In genomic region chr4:46734906-46735305, GRCm38 (mm10) we compare ENCODE assay signal across 17 mouse cellular contexts.
DNase-seq lines count a peak whose midpoint lies in the region; ATAC-seq and TF ChIP-seq lines count a peak whose summit lies in the region.
"Had no signal": no experiment of that assay in that cellular context is flagged by ENCODE, and none has a peak within 500 bp of the region (broad histone marks: within the 10 kb centered on the region; RNA-seq: fewer than 3 reads in every experiment).

No protein-coding gene starts in this region.

- no peaks in the 10 kb centered on the region for H3K9me3 ChIP-seq in forebrain, postnatal 0 days (ENCODE audit: low read length)
- H3K9me3 ChIP-seq in forebrain, embryonic 11.5 days (ENCODE audit: control insufficient read depth, low read length) = no peaks in the 10 kb centered on the region
- H3K9me3 ChIP-seq in kidney, embryonic 14.5 days (ENCODE audit: control insufficient read depth, low read length) = no peaks in the 10 kb centered on the region
- no peaks in the 10 kb centered on the region for H3K9me3 ChIP-seq in CH12.LX (replicated peaks; ENCODE audit: low read length)
- no peaks in the 10 kb centered on the region for H3K9me3 ChIP-seq in forebrain, embryonic 15.5 days
- H3K9me3 ChIP-seq: forebrain, embryonic 10.5 days; heart, embryonic 10.5 days; limb, embryonic 15.5 days had no signal

- H3K27me3 ChIP-seq in forebrain, postnatal 0 days (ENCODE audit: insufficient read depth, low read length) = no peaks in the 10 kb centered on the region
- H3K27me3 ChIP-seq in forebrain, embryonic 11.5 days (ENCODE audit: control insufficient read depth, insufficient read depth, low read length) = no peaks in the 10 kb centered on the region
- no peaks in the 10 kb centered on the region for H3K27me3 ChIP-seq in kidney, embryonic 14.5 days (ENCODE audit: control insufficient read depth, insufficient read depth, low read length)
- H3K27me3 ChIP-seq in CH12.LX (replicated peaks) = peaks cover 5% of the 10 kb centered on the region
- H3K27me3 ChIP-seq in forebrain, embryonic 15.5 days = no peaks in the 10 kb centered on the region

- DNase-seq in forebrain, postnatal 0 days = no peak
- DNase-seq in forebrain, embryonic 11.5 days (ENCODE audit: low spot score) = no peak
- peak; percentile 12 for DNase-seq in kidney, postnatal 14 days
- DNase-seq in CH12.LX (ENCODE audit: extremely low read depth) = no peak
- DNase-seq in fibroblast of lung, adult 2 months (ENCODE audit: low read depth) = peak; percentile 14
- no peak for DNase-seq in spleen, adult 12 weeks (ENCODE audit: low spot score)
- DNase-seq: adrenal gland, postnatal 14 days; gastrocnemius, adult 2 months; kidney, postnatal 36 days; lung, postnatal 14 days; thymus, postnatal 36 days had no signal

- no peak; the same call in none of the 2 replicates for TF ChIP-seq RAD21 in CH12.LX (IDR thresholded peaks at IDR 0.05; ENCODE audit: low read depth, low read length)

- no peaks in the 10 kb centered on the region for H3K79me2 ChIP-seq in CH12.LX (replicated peaks; ENCODE audit: control insufficient read depth, extremely low read depth, insufficient read depth, poor library complexity, severe bottlenecking)

- TF ChIP-seq POLR2A in CH12.LX (IDR thresholded peaks at IDR 0.05; ENCODE audit: low read depth, low read length) = no peak

- no peak overlapping the region for H3K27ac ChIP-seq in forebrain, postnatal 0 days (ENCODE audit: low read depth, low read length)
- no peak overlapping the region for H3K27ac ChIP-seq in forebrain, embryonic 11.5 days (ENCODE audit: low read depth, low read length)
- H3K27ac ChIP-seq in kidney, embryonic 14.5 days (ENCODE audit: low read depth, low read length) = no peak overlapping the region
- H3K27ac ChIP-seq in CH12.LX (ENCODE audit: insufficient read depth, low read depth) = no peak overlapping the region
- no peak overlapping the region for H3K27ac ChIP-seq in forebrain, embryonic 15.5 days (replicated peaks)
- H3K27ac ChIP-seq: forebrain, embryonic 10.5 days; gastrocnemius, adult 2 months; heart, embryonic 10.5 days; limb, embryonic 15.5 days had no signal

- H3K4me2 ChIP-seq in forebrain, postnatal 0 days (ENCODE audit: low read depth) = no peak overlapping the region
- H3K4me2 ChIP-seq in forebrain, embryonic 11.5 days (ENCODE audit: low read depth, low read length, severe bottlenecking) = no peak overlapping the region
- no peak overlapping the region for H3K4me2 ChIP-seq in kidney, embryonic 14.5 days (replicated peaks; ENCODE audit: low read depth, low read length)
- no peak overlapping the region for H3K4me2 ChIP-seq in CH12.LX (ENCODE audit: insufficient read depth, low read depth, poor library complexity, severe bottlenecking)
- H3K4me2 ChIP-seq in forebrain, embryonic 15.5 days (replicated peaks) = no peak overlapping the region
- H3K4me2 ChIP-seq: limb, embryonic 15.5 days had no signal

- no peak; the same call in 1 of the 2 replicates for ATAC-seq in forebrain, postnatal 0 days
- no peak for ATAC-seq in forebrain, embryonic 11.5 days (replicated peaks; ENCODE audit: low FRiP score)
- no peak for ATAC-seq in kidney, embryonic 14.5 days (ENCODE audit: low FRiP score, low TSS enrichment)
- ATAC-seq in forebrain, embryonic 15.5 days (replicated peaks) = no peak
- ATAC-seq: midbrain, embryonic 16.5 days had no signal

- TF ChIP-seq EP300 in CH12.LX (IDR thresholded peaks at IDR 0.05; ENCODE audit: low read length) = no peak

- TF ChIP-seq CTCF in forebrain, postnatal 0 days (IDR thresholded peaks at IDR 0.05; ENCODE audit: low read depth) = peak; percentile 37; the same call in 1 of the 2 replicates
- TF ChIP-seq CTCF in CH12.LX (conservative IDR thresholded peaks at IDR 0.05 in 1 of 2, IDR thresholded peaks at IDR 0.05 in 1 of 2; ENCODE audit: low read depth in 2 of 2, low read length in 2 of 2) = peak in 1 of 2 experiments; percentile 27; a peak in 2 of 4 replicates

- peaks cover 11% of the 10 kb centered on the region for H3K36me3 ChIP-seq in forebrain, postnatal 0 days (ENCODE audit: insufficient read depth)
- no peaks in the 10 kb centered on the region for H3K36me3 ChIP-seq in forebrain, embryonic 11.5 days (ENCODE audit: control insufficient read depth, insufficient read depth, low read length)
- H3K36me3 ChIP-seq in kidney, embryonic 14.5 days (ENCODE audit: control insufficient read depth, insufficient read depth, low read length) = no peaks in the 10 kb centered on the region
- no peaks in the 10 kb centered on the region for H3K36me3 ChIP-seq in CH12.LX (replicated peaks in 1 of 2; ENCODE audit: control insufficient read depth in 1 of 2, insufficient read depth in 1 of 2, low read length in 1 of 2)
- H3K36me3 ChIP-seq in forebrain, embryonic 15.5 days = no peaks in the 10 kb centered on the region
- H3K36me3 ChIP-seq: forebrain, embryonic 10.5 days; heart, embryonic 10.5 days; limb, embryonic 15.5 days had no signal

- WGBS in forebrain, postnatal 0 days = 65% methylated on average over 5 of the region's 5 CpGs
- WGBS in forebrain, embryonic 11.5 days = 71% methylated on average over 5 of the region's 5 CpGs
- WGBS in kidney, embryonic 14.5 days = 50% methylated on average over 5 of the region's 5 CpGs
- WGBS in forebrain, embryonic 15.5 days = 68% methylated on average over 5 of the region's 5 CpGs

- no peaks in the 10 kb centered on the region for H3K4me1 ChIP-seq in forebrain, postnatal 0 days (ENCODE audit: insufficient read depth)
- H3K4me1 ChIP-seq in forebrain, embryonic 11.5 days (replicated peaks; ENCODE audit: control insufficient read depth, insufficient read depth, low read length) = 0 out of 2 replicates have a peak, but pooled peaks cover 3% of the 10 kb centered on the region
- peaks cover 3% of the 10 kb centered on the region; the same call in 1 of the 2 replicates for H3K4me1 ChIP-seq in kidney, embryonic 14.5 days (ENCODE audit: control insufficient read depth, insufficient read depth, low read length)
- no peaks in the 10 kb centered on the region for H3K4me1 ChIP-seq in CH12.LX (ENCODE audit: control insufficient read depth in 1 of 2, insufficient read depth in 2 of 2)
- H3K4me1 ChIP-seq in forebrain, embryonic 15.5 days = peaks cover 6% of the 10 kb centered on the region

- H3K4me3 ChIP-seq in forebrain, postnatal 0 days (ENCODE audit: low read depth, low read length) = no peak overlapping the region
- no peak overlapping the region for H3K4me3 ChIP-seq in forebrain, embryonic 11.5 days (ENCODE audit: low read depth, low read length)
- no peak overlapping the region for H3K4me3 ChIP-seq in kidney, embryonic 14.5 days (ENCODE audit: low read length)
- no peak overlapping the region for H3K4me3 ChIP-seq in CH12.LX (replicated peaks in 1 of 3; ENCODE audit: low read depth in 2 of 3, low read length in 2 of 3, poor library complexity in 1 of 3)
- no peak overlapping the region for H3K4me3 ChIP-seq in forebrain, embryonic 15.5 days
- H3K4me3 ChIP-seq: forebrain, embryonic 10.5 days; gastrocnemius, adult 2 months; heart, embryonic 10.5 days; limb, embryonic 15.5 days had no signal

- dilution Hi-C loops in CH12.LX (cut with MboI; ENCODE audit: extremely low pct_ligation_motif_present, extremely low pct_unique_long_range_greater_than_20kb, low sequenced_read_pairs) = no loop called here

- in situ Hi-C loops in CH12.LX (cut with MboI; ENCODE audit: low pct_ligation_motif_present, low pct_unique_long_range_greater_than_20kb, low sequenced_read_pairs) = no loop called here

- H3K9ac ChIP-seq in forebrain, postnatal 0 days = no peak overlapping the region
- H3K9ac ChIP-seq in forebrain, embryonic 11.5 days (ENCODE audit: low read length) = no peak overlapping the region
- H3K9ac ChIP-seq in kidney, embryonic 14.5 days (ENCODE audit: low read depth, low read length) = no peak overlapping the region
- H3K9ac ChIP-seq in CH12.LX (ENCODE audit: insufficient read depth, low read depth) = no peak overlapping the region
- no peak overlapping the region for H3K9ac ChIP-seq in forebrain, embryonic 15.5 days (replicated peaks)
- H3K9ac ChIP-seq: limb, embryonic 15.5 days had no signal

TF ChIP-seq in CH12.LX, 34 proteins besides CTCF, POLR2A, EP300 and RAD21:
- TF ChIP-seq JUN (IDR thresholded peaks at IDR 0.05; ENCODE audit: insufficient read depth, low read depth, low read length) (no peak), SMC3 (IDR thresholded peaks at IDR 0.05; ENCODE audit: low read depth, low read length) (peak; percentile 24), MXI1 (IDR thresholded peaks at IDR 0.05; ENCODE audit: low read depth, low read length) (no peak)

Comparison
In these comparisons a context has a peak if more than half of its experiments do, and no peak if none do; other contexts are left out.
1. DNase-seq: peak in kidney, postnatal 14 days (single experiment) and fibroblast of lung, adult 2 months (single experiment); none in forebrain, postnatal 0 days (single experiment), forebrain, embryonic 11.5 days (single experiment), CH12.LX (single experiment) and spleen, adult 12 weeks (single experiment).